Mouse (Mus musculus): ENCODE results near the gene E2f7.

The E2f7 gene

DNA sequence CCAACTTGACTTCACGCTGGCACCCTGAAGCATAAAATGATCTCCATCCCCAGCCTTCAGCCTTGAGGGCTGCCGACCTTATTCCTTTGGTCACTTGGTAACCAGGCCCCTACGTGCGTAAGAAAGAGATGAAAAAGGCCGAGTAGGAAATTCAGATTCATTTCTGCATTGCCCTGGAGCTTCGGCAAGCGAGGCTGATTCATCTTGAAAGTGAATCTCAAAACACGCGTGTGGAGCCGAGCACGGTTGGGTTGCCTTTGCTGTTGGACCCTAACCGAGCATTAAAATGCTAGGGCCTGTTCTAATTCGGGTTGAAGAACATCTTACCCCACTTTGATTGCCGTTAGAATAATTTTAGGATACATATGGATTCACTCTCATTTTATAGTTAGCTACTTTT lies 28.6 kb downstream of the E2f7 start:
- in situ Hi-C loops (cut with MboI, MseI): no loop called here

DNA sequence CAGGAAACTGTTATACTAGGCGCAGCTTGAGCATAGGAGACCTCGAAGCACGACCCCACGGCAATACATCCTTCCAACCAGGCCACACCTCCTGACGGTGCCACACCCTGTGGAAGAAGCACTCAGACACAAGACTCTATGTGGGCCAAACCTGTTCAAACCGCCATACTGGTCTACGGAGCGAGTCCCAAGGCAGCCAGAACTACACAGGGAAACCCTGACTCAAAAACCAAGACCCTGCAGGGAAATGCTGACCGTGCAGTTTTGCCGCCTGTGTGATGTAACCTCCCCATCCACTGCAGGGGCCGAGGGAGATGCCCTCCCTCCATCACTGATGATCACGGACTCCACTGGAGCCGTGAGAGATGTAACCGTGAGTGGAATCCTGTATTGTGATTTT lies 36.5 kb downstream of the E2f7 start:
- in situ Hi-C loops (cut with MboI, MseI): no loop called here

DNA sequence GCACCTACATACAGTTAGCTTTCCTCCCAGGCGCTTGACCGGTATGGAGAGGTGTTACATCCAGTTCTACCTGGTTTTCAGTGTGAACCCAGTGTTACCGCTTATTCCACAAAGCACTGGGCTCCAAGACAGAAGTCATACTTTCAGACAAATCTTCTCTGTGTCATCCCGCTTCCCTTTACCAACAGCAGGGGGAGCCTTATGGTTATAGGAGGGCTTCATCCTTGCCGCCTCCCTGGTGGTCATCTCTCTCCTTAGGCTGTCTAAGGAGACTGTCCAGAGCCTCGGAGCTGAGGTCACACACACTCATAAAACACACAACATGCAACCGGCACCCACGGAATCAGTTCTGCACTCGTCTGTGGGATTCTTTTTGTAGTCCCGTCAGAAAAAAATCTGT lies 37.4 kb downstream of the E2f7 start:
- in situ Hi-C loops (cut with MboI, MseI): no loop called here

DNA sequence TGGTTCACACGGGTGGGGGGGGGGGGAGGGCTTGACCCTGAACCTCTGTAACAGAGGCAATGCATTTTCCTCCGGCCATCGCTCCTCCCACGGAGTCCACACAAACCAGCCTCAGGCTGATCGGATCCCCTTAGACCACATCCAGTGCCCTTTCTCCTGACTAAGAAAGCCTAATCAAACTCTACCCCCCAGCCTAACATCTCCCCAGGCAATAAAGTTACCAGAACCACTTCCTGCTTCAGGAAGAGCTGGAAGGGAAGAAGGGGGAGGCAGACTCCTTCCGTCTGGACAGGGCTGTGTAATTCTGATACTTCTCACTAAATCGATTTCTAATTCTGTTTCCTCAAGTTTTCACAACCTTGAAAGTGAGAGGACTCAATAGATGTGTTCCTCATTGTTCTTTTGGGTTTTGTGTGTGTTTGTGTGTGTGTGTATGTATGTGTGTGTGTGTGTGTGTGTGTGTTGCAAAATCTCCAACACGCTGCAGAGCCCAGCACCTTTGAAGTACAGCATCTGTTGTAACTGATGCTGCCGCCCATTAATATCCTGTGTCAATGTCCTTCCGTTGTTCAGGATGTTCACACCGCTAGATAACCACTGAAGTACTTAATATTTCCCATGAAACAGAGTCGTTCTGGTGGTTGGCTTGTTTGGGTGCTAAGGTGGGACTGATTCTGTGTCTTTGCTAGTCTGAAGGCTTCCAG lies 43.0 kb downstream of the E2f7 start:
- in situ Hi-C loops (cut with MboI, MseI): no loop called here

DNA sequence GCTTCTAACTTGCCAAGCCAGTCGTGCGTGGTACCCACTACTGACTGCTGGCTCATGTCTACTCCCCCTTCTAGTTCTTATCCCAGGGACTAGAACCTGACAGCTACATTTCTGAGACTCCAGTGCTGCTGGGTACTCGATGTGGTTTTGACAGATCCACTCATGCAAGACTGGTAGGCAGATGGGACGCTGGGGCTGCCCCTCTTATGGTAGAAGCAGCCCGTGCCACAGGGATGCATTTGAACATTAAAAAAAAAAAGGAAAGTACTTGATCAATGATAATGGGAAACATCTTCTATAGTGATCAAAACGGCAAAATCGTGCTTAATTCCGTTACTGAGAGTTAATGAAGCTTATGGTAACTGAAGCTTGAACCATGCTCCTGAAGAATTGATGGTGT lies 44.4 kb downstream of the E2f7 start:
- in situ Hi-C loops (cut with MboI, MseI): loop anchor here (5.0 kb wide), 1 partner anchor 313 kb away; no protein-coding TSS in a partner anchor

DNA sequence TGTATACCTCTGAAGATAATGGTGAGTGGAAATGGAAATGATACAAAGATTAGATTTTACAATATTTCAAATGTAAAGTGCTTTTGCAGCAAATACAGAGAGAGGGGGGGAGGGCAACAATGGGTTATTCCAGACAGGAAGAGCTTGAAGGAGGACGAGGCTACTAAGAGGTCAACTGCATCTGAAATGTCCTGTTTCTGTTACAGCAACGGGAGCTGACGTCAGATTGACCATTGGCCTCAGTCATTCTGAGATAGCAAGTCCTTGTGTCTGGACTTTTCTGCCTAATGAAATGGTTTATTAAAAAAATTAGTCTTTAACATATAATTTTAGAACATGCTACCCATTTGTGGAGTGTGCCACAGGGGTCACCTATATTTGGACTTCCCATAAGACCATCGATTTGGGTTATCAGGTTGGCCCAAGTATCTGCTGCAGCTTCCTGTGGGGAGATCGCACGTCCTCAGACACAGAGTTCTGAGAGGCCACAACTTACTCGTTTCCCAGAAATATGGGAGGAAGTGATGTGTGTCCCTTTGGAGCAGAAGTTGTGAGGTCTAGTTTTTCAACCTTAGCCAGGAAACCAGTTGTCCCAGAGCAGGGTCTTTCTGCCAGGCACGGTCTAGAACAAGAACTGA lies 48.0 kb downstream of the E2f7 start:
- in situ Hi-C loops (cut with MboI, MseI): loop anchor here (5.0 kb wide), 1 partner anchor 309 kb away; no protein-coding TSS in a partner anchor

DNA sequence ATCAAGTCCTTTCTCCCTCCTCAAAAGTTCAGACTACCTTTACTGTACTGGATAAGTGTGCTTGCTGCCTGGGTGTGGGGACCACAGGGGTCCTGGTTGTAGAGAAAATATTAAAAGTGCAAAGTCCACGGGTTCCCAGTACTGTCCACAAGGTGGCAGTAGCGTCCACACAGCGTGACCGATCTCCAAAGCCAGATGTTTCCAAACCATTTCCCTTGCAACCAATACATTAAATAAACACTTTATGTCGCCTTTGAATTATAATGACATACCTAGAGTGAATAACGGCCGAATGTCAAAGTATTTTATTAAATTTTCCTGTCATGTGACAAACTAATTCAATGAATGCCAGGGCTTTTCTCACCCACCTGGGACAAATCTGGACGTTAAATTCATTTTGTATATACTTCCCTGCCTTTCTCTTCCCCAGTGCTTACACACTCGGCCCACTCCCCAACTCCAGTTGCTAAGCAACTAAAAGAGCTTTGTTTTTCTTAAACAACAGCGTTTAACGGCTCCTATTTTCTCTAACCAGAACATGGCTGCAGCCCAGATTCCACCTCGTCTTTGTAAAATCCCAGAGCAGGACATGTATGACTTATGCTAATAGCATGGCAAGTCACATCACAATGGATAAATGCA lies 49.4 kb downstream of the E2f7 start:
- in situ Hi-C loops (cut with MboI, MseI): loop anchor here (5.0 kb wide), 2 partner anchors 183 to 308 kb away; no protein-coding TSS in a partner anchor

DNA sequence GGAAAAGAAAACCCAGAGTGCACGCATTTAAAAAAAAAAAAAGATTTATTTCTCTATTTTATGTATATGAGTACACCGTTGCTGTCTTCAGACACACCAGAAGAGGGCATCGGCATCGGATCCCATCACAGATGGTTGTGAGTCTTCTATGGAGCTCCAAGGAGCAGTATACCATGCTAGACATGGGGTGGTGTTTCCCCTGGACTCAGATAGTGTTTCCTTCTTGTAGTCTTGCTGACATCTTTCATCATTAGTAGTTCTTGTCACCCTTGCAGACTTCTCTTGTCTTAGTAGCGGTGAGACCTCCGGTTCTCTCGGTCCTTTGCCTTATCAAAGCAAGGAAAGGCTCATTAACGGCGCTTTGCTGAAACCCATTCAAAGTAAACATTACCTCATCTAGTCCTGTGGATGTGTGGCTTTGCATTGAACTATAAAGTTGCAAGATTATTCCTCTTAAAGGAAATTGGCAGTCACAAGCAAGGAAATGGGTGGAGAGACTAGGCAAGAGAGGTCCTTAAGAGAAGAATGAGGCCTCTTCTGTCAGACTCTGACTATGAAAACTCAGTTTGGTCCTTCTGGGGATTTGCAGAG lies 50.1 kb downstream of the E2f7 start:
- in situ Hi-C loops (cut with MboI, MseI): loop anchor here (5.0 kb wide), 1 partner anchor 182 kb away; no protein-coding TSS in a partner anchor

DNA sequence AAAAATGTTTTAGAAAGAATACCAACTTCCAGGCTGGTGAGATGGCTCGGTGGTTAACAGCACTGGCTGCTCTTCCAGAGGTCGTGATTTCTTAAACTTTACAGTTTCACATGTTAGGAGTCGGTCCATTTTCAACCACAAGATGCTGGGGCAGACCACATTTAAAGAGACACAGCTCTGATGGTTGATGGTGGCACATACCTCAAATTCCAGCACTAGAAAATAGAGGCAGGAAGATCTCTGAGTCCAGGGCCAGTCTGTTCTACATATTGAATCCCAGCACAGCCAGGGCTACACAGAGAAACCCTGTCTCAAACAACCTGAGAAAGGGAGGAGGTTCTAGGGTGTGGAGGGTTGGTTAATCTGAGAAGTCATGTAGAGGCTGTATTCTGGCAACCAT lies 56.1 kb downstream of the E2f7 start:
- in situ Hi-C loops (cut with MboI, MseI): no loop called here

DNA sequence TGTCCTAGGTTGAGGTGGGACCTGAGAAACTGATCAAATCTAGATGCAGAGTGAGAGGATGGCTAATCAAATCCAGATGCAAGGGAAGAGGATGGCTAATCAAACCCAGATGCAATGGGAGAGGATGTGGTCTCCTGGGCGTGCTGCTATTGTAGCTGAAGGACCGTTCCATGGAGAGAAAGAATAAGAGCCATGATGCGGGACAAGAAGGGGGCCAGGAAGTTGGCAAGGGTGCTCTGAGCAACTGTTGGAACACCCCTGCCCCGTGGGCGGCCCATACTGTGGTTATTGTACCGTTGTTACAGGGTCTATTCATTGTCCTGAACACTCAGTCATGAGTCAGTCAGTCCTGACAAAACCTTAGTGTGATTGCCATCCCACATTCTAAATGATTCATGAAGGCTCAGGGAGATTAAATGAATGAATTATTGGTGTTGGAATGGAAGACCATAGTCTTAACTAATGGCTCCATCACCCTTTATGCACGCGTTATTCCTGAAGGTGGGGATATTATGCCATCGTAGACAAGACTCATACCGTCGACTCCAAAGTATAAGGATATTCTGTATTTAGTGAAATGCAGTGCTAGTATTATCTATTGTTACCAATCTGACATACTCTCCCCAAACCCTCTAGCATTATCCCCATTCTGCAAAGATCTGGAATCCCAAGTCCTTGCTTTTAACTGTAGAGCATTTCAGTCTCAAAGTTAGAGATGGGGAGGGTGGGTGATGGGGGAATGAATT lies 59.2 kb downstream of the E2f7 start:
- in situ Hi-C loops (cut with MboI, MseI): no loop called here

DNA sequence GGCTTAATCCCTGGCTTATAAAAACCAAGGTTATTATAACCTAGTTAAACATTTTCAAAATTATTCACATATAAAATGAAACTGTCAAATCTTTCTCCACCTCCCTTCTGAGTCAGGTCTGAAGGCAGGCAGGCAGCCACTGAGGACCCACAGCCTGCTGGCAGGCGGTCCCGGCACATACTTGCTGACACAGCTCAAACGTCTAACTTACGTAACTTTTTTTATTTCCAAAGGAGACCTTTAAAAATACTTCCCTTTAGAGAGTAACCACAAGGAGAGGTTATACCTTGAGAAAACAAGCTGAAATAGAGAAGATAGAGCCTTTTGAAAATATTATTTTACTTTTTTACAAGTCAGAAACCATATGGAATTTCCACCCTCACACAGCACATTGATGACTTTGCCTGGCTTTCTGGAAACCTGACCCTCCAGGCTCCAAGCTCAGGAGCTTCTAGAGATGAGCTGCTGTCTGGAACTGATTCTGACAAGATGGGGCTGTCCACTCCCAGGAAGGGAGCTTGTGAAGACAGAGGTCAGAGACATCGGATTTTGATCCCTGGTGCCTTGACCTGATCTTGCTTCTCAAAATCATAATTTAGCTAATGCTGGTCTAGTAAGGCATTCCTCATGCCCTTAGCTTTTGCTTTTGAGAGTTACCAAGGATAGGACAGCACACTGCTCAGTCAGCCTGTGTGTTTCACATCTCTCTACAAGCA lies 59.9 kb downstream of the E2f7 start:
- in situ Hi-C loops (cut with MboI, MseI): no loop called here

DNA sequence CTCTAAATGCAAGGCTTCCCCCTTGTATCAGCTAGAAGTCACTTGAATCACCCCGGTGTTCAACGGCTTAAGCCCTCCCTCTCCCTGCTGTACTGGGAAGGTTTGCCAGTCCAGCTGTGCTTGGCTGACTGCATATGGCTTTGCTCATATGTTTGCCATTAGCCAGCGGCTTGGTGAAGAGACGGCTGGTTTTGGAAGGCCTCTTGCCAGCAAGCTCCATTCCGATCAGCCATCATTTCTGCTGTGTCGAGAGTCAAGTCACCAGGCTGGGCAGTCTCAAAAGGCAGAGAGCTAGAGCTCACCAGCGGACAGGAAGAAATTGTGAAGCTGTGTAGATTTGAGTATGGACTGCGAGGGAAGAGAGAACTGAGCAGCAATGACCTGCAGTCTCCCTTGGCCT lies 61.2 kb downstream of the E2f7 start:
- in situ Hi-C loops (cut with MboI, MseI): no loop called here

DNA sequence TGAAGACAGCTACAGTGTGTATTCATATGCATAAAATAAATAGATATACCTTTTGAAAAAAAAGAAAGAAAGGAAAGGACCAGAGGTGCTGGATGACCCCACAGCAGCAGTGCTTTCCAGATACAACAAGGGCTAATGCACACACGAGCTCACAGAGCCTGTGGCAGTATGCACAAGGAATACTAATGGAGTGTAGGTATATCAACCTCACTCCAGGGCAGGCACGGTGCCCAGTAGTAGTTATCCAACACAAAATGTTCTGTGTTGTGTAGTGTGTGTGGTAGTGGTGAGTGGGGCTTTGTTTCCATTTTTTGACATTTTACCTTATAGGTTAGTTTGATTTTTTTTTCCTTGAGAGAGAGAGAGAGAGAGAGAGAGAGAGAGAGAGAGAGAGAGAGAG lies 65.3 kb downstream of the E2f7 start:
- in situ Hi-C loops (cut with MboI, MseI): no loop called here

DNA sequence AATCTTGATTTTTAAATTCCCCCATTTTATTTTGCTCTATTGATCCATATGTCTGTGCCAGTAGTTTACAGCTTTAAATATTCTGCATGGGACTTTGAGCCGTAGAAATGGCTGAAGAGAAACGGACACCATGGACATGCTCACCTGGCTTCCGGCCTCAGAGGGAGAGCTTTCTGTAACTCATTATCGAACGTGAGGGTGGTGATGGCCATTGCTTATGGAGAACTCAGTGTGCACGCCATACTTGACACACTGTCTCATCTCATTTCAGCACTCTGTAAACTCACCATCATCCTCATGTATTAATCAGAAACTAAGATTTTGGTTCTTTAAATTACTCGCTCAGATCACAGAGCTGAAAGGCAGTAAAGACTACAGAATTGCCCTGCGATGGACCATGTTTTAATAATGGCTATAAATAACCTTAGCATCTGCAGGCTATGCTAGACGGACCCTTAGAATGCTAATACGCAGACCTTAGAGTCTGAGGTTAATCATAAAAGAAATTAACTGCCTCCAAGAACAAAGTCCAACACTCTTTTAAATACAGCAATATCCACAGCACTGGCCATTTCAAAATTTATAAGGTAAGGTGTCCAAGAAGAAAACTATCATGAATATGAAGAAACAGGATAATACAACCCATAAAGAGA lies 66.1 kb downstream of the E2f7 start:
- in situ Hi-C loops (cut with MboI, MseI): no loop called here

DNA sequence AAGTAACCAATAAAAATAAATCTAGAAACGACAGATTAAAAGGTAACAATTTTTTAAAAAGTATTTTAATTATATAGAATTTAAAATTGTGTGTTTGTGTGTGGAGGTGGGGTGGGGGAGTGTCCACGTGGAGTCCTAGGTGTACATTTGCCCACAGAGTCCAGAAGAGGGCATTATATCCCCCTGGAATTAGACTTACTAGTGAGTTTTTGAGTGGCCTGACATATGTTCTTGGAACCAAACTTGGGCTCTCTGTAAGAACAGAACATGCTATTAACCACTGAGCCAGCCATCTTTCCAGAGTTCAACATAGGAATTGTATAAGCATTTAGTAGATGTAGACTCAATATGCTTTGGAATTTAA lies 66.6 kb downstream of the E2f7 start:
- in situ Hi-C loops (cut with MboI, MseI): no loop called here

DNA sequence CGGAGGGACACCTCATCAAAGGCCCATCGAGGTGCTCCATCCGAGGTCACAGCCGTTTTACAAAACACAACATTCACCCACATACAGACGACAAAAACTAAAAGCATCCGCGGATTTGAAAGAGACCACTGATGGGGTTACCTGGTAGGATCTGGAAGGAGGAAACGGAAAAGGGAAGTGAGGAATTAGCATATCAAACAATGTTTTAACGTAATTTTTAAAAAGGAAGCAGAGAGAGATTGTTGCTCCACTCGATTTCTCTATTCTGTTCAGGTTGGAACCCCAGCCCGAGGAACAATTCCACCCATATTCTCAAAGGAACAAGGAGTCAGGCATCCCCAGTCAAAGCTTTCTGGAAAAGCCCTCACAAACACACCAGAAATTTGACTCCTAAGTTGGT lies 75.9 kb downstream of the E2f7 start:
- in situ Hi-C loops (cut with MboI, MseI): no loop called here

DNA sequence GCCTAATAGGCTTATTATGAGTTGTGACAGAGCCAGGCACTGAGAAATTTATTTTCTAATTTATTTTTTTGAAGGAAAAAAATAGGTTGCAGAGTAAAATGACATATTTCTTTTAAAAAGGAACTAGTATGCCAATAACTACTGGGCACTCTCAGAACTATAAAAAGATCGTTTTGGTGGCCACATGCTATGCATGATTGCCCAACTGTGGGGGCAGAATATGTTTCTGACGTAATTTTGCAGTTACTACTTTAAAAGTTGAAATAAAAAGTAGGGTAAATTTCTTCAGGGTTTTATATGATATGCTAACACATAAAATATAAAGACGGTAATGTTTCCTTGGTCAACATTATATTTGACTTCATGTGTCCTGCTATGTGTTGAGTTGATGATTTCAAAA lies 76.5 kb downstream of the E2f7 start:
- in situ Hi-C loops (cut with MboI, MseI): no loop called here

DNA sequence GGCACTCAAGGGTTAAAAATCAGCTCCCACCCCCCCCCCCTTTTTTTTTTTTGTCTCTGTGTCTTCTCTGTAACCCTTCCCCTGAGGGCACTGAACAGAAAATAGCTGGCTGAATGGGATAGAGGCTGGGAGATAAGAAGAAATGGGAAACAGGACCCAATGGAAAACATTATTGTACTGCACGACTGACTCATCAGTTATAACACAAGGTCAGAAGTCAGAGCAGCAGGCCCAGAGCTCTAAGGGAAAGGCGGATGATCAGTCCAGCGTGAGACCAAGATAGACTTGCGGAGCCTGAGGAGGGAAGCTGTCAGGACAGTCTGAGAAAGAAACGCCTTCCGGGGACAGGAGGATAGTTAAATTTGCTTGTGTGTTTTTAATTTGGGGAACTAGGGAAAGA lies 87.1 kb downstream of the E2f7 start:
- in situ Hi-C loops (cut with MboI, MseI): no loop called here

DNA sequence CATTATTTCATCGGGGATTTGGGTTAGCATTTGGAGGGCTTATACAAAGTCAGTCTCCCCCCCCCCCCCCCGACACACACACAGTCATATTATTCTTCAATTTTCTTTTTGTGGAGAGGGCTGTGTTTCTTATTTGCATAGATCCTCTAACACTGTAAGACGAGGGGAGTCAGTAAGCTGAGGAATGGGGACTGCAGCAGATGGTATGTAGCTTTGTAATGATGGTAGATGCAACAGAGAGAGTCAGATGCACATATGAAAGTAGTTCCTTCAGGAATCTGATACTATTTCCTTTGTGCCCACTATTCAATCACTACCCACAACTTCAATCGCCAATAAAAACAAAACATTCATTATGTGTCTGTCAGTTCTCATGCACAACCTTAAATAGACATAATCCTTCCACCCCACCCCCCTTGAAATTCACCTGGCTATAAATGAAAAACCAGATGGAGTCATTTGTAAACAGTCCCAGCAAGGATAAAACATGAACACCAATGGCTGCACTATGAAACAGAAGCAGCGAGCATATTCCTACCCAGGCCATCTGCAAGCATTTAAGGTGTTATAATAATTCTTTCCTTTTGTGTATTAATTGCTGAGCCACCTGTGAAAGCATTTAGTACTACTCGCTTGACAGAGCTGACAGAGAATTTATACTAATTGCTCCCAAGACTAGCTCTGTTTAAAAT lies 90.0 kb downstream of the E2f7 start:
- in situ Hi-C loops (cut with MboI, MseI): no loop called here
